Mouse (Mus musculus) 416B (cell line): ENCODE results near the gene Hist2h4.
A peak's percentile ranks its signal among the peaks of the same experiment; 100 is the strongest.

Experiments used
- DNase-seq: peaks from one replicate; pipeline ENCODE4 v3.0.0; 2011; ENCODE audit warnings: low read depth

The Hist2h4 gene

GRCm38 (mm10) chr3:96220765-96221639 is 42.1 kb downstream of the Hist2h4 start, which contains the start of the genes Hist2h2ac and Hist2h2be:
Hist2h2ac (minus strand) TSS chr3:96220880.
Hist2h2be (plus strand) TSS chr3:96221119.
- DNase-seq = peak; percentile 100

GRCm38 (mm10) chr3:96220131-96220764 is 42.9 kb downstream of the Hist2h4 start:
- peak; percentile 87 for DNase-seq

- DNase-seq = peak; percentile 99
Observed at GRCm38 (mm10) chr3:96219661-96220130, 43.4 kb downstream of the Hist2h4 start, which contains the start of the genes Bola1 and Hist2h2ab. Bola1 (minus strand) TSS chr3:96219709. Hist2h2ab (plus strand) TSS chr3:96219865.

GRCm38 (mm10) chr3:96219191-96219641 is 43.9 kb downstream of the Hist2h4 start:
- peak; percentile 83 for DNase-seq
